Mouse (Mus musculus) kidney, adult 2 months (tissue): Measurements from ENCODE around the gene Tlr13.

ENCODE experiments used
- CTCF ChIP-seq: fragments of 200-500 bp; conservative IDR thresholded peaks from 2 replicates; pipeline ENCODE4 v1.5.1; 2011; ENCODE audit warnings: low read depth, mild to moderate bottlenecking, control low read depth, low read length, moderate library complexity, mixed read lengths; ENCODE audit not compliant: insufficient read depth, insufficient read length
- POLR2A ChIP-seq: fragments of 200-500 bp; IDR thresholded peaks from one replicate; pipeline ENCODE4 v1.6.1; 2011; ENCODE audit warnings: low read depth, low read length, control low read depth

DNA sequence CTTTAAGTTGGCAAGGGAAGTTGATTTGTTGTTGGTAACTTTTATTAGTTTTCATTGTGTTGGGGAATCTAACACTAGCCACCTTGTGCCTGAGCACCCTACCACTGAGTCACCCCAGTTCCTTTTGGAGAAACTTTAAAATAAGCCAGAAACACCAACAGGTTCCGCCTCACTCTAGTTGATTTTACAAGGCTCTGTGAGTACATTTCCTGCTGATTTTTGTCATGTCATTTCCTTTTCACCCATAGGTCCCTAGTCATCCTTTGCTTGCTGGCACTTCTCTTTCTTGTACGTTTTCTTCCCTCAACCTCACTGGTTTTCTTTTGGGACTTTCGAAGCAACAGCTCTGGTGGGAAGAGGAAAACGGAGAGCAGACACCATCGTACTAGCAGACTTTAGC lies 46.4 kb downstream of the Tlr13 start:
- TF ChIP-seq CTCF (no peak), POLR2A (no peak)
